Mouse (Mus musculus) brain, embryonic 14.5 days (tissue): ENCODE results near the gene Rab40b. TPM values are rescaled to one million over a fixed set of nuclear protein-coding genes. Genes with fewer than 3 reads are reported as not detected.
A peak's percentile ranks its signal among the peaks of the same experiment; 100 is the strongest.
"Not testable (repeated sequence)": the region's sequence is repeated elsewhere in the genome, so short reads cannot be mapped to it uniquely, and the experiment has no call there.

Source experiments
- DNase-seq: peaks from one replicate; pipeline ENCODE4 v3.0.0-alpha.2; 2011; ENCODE audit warnings: low read depth
- CTCF ChIP-seq: fragments of 200-500 bp; IDR thresholded peaks from 2 replicates; pipeline ENCODE4 v1.5.1; 2012; ENCODE audit warnings: inconsistent platforms, mild to moderate bottlenecking, moderate library complexity, borderline replicate concordance; ENCODE audit not compliant: insufficient read depth, insufficient read length; ENCODE audit errors: extremely low read depth
- POLR2A ChIP-seq: fragments of 200-500 bp; IDR thresholded peaks from 2 replicates; pipeline ENCODE4 v1.6.1; 2012; ENCODE audit warnings: mild to moderate bottlenecking, inconsistent platforms, borderline replicate concordance; ENCODE audit not compliant: poor library complexity, insufficient read depth, insufficient read length, severe bottlenecking; ENCODE audit errors: extremely low read depth
- polyA plus RNA-seq: library from polyadenylated mRNA; depleted of rRNA; stranded (reverse); fragments of >200 nt; gene quantifications from 2 replicates; pipeline ENCODE4 v1.2.3, GENCODE M21; 2012

The Rab40b gene
- polyA plus RNA-seq, 1 experiment = 5.7 TPM

- DNase-seq = no peak
- TF ChIP-seq CTCF (no peak), POLR2A (no peak)
Observed at GRCm38 (mm10) chr11:121367170-121367707, 20.8 kb downstream of the Rab40b start.

- TF ChIP-seq POLR2A (no peak), CTCF (no peak)
- no peak for DNase-seq
Observed at GRCm38 (mm10) chr11:121362212-121362611, 25.8 kb downstream of the Rab40b start.

- no peak for TF ChIP-seq CTCF
- peak; percentile 87 for TF ChIP-seq POLR2A
- peak; percentile 99 for DNase-seq
Observed at GRCm38 (mm10) chr11:121354091-121354707, 33.9 kb downstream of the Rab40b start, which contains the start of gene Wdr45b. Wdr45b (minus strand) TSS chr11:121354445.

- TF ChIP-seq POLR2A = no peak
- TF ChIP-seq CTCF = no peak
- peak; percentile 26 for DNase-seq
Observed at GRCm38 (mm10) chr11:121353326-121354090, 34.5 kb downstream of the Rab40b start.

- not testable (repeated sequence) for DNase-seq
Observed at GRCm38 (mm10) chr11:121348727-121349126, 39.3 kb downstream of the Rab40b start.

- TF ChIP-seq CTCF (no peak), POLR2A (no peak)
- DNase-seq = no peak
Observed at GRCm38 (mm10) chr11:121348166-121348565, 39.9 kb downstream of the Rab40b start.

- TF ChIP-seq CTCF = no peak
- no peak for DNase-seq
Observed at GRCm38 (mm10) chr11:121347036-121347435, 41.0 kb downstream of the Rab40b start.

- DNase-seq = not testable (repeated sequence)
Observed at GRCm38 (mm10) chr11:121342423-121342822, 45.6 kb downstream of the Rab40b start.

GRCm38 (mm10) chr11:121340287-121340686 lies 47.8 kb downstream of the Rab40b start:
- no peak for TF ChIP-seq CTCF
- no peak for TF ChIP-seq POLR2A
- no peak for DNase-seq

GRCm38 (mm10) chr11:121339647-121340046 lies 48.4 kb downstream of the Rab40b start:
- TF ChIP-seq POLR2A (no peak), CTCF (no peak)
- no peak for DNase-seq

GRCm38 (mm10) chr11:121331641-121332040 lies 56.4 kb downstream of the Rab40b start:
- no peak for DNase-seq
- TF ChIP-seq CTCF = no peak
- no peak for TF ChIP-seq POLR2A

GRCm38 (mm10) chr11:121328619-121329018 lies 59.4 kb downstream of the Rab40b start:
- TF ChIP-seq CTCF (no peak), POLR2A (no peak)
- DNase-seq = peak; percentile 22

- TF ChIP-seq POLR2A (no peak), CTCF (no peak)
- DNase-seq = no peak
Observed at GRCm38 (mm10) chr11:121328206-121328605, 59.8 kb downstream of the Rab40b start.

GRCm38 (mm10) chr11:121326681-121327080 lies 61.4 kb downstream of the Rab40b start:
- DNase-seq = no peak
- no peak for TF ChIP-seq CTCF
- TF ChIP-seq POLR2A = no peak
